Mouse (Mus musculus) lung, adult 2 months (tissue): Measurements from ENCODE around the gene Tcf23.

Experiments
- CTCF ChIP-seq: fragments of 200-500 bp; IDR thresholded peaks from 2 replicates; pipeline ENCODE4 v1.5.1; 2011; ENCODE audit warnings: mild to moderate bottlenecking, low read length, control low read depth; ENCODE audit not compliant: insufficient read depth
- POLR2A ChIP-seq: fragments of 200-500 bp; IDR thresholded peaks from 2 replicates; pipeline ENCODE4 v1.6.1; 2011; ENCODE audit warnings: low read depth, mild to moderate bottlenecking, control low read depth, low read length, borderline replicate concordance; ENCODE audit errors: extremely low read depth

- TF ChIP-seq CTCF (peak; percentile 24; the same call in 1 of the 2 replicates), POLR2A (no peak)
Measured at GRCm38 (mm10) chr5:30982357-30982756, 13.9 kb downstream of the Tcf23 start.
